Mouse (Mus musculus) heart, adult 11 months (tissue): ENCODE data around the gene Smarcal1.
A peak's percentile ranks its signal among the peaks of the same experiment; 100 is the strongest.

Source experiments
- DNase-seq: peaks from one replicate; pipeline ENCODE4 v3.0.0; 2022

Smarcal1 gene

DNA sequence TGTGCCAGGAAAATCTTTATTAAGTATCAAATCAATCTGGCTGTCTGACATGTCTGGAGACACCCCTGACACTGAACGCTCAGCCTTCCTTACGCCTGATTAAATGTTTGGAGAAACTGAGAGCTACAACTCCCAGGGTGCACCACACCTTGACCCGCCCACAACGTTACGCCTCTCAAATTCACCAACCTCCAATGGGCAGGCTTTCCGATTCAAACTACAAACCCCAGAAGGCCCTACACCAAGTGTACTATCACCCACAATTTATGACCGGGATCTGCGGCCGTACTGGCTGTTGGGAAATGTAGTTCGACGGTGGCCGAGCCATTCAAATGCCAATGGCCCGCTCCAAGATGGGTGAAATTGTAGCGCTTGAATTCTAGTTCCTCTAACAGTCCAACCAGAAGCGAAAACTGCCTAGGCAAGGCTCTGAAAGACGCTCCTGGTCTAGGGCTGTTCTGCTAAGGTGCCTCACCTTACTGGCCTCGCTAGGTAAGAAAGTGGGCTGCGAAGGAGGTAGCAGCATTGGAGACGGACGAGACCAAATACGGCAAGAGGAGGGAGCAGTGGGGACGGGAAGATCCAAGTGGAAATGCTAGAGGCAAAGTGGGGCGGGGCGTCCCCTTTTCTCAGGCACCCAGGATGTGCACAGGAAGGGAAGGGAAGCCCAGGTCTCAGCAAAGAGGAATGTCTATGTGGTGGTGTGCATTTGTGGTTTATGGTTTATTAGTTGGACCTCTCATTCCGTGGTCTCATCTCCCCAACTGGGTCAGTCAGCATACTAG is at the start of gene Smarcal1:
TSS of gene Smarcal1 (plus strand) at position 305 of the 785 bp plus-strand sequence.
- peak; percentile 100 for DNase-seq

DNA sequence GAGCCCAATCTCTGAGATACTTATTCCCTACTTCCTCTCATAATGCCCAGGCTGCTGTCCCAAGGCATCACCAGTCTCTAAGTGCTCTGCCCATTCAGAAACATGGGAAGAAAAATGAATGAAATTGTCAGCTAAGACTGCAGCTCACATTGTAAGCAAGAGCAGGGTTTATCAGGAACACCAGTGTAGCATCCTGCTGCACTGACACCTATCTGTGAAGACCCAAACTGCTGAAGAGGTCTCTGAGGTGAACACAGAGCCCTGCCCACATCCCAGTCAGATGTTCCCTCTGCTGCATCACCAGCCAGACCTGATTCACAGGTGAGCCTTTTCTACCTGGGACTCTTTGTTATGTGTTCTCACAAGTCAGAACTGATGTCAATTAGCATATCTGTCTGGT is 49.6 kb upstream of the Smarcal1 start:
- DNase-seq = no peak

GRCm38 (mm10) chr1:72535725-72536571 is 47.1 kb upstream of the Smarcal1 start:
- DNase-seq = peak; percentile 70

DNA sequence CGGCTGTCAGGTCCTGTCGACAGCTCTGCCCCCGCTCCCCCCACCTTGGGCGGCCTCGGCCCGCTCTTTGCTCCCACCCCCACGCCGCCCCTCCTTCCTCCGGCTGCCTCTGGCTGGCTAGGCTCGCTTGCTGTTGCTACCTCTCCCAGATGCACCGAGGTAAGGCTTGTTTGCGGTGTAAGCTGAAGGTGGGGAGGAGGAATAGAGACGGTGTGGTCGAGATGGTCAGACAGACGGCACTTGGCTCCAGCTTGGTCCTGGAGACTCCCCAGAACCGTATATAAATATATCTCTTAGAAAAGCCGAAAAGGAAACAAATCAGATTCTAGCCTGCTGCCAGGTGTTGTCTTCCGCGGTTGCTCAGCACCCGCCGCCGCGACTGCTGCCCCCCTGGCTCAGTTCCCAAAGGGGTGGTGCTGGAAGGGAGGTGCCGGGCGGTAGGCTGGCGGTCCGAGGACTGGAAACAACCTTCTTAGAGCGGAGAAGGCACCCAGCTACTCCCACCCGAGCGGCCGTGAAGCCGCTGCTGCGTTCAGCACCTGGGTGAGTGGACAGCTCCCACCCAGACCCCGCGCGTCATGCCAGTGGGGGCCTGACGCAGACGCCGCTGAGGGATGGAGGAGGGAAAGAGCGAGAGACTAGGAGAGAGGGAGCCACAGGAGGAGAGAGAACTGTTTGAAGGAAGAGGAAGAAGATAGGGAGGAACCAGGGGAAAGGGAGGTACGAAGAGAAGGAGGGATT is 46.3 kb upstream of the Smarcal1 start, which contains the start of gene March4:
TSS of gene March4 (minus strand) at position 320 of the 741 bp plus-strand sequence.
- DNase-seq = peak; percentile 88

GRCm38 (mm10) chr1:72538266-72538665 is 44.8 kb upstream of the Smarcal1 start:
- no peak for DNase-seq

DNA sequence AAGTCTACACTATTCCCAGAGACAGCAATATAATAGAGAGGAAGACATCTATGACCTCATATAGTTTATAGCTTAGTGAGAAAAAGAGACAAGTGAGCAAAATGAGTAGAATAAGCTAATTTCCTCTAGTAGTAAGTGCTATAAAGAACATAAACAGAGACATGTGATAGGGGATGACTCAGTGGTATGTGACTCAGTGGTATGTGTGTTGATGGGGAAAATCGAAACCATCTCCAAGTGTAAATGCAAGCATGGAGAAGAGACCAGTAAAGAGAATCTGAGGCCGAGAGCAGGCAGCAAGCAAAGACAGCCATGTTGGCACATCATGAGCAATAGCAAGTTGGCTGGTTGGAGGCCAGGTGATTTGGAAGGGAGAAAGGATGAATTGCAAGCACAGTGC is 32.7 kb upstream of the Smarcal1 start:
- no peak for DNase-seq

GRCm38 (mm10) chr1:72556471-72556870 is 26.6 kb upstream of the Smarcal1 start:
- no peak for DNase-seq

DNA sequence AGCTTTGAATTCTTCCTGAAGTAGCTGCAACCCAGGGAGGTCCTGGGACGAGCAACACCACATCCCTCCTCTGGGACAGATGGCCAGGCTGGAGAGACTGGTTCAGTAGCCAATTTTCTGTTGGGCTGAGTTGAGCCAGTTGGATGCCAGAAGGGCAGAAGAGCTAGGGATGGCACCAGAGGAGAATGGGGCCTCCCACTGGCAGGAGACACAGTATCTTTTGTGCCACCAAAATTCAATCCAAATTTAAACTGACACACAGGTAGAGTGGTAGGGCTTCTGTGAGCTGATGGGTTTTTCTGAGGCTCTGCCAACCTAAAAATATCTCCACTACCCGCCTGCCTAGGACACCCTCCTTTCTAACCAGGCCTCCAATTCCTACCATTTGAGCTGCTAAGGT is 24.4 kb upstream of the Smarcal1 start:
- peak; percentile 74 for DNase-seq

GRCm38 (mm10) chr1:72564334-72564962 is 18.6 kb upstream of the Smarcal1 start:
- DNase-seq = peak; percentile 68

DNA sequence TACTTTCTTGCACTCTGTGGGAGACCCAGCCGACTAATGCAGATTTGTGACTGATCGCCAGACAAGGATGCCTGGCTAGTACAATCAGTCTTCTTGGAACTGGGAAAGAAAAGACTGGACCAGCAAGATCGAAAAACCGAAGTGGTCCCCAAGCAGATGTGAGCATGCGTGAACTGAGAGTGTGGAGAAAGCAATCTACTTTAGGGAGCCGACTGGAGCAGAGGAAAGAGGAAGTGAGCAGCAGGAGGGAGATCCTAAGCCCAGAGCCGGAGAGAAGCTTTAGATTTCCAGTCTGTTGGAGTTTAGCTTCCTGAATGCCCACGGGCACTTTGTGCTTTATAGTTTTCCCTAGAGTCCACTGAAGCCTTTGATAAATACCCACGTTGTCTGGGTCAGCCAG is 16.0 kb upstream of the Smarcal1 start:
- peak; percentile 69 for DNase-seq

DNA sequence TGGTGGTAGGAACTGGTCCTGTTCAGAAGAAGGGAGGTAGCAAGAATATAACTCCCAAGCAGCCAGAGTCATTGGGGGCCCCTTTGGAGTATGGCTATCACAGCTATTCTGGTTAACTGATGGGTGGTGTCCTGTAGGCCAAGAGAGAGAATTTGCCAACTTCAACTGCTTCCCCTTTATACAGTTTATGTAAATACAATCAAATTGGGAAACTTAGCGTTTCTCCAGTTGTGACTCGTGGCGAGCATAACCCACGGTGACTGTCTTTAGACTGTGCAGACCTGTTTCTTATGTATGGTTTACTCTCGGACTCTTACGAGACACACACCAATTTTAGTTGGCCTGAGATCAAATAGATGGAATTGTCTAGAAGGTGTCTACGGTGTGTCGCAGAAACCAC is 14.3 kb upstream of the Smarcal1 start:
- DNase-seq = peak; percentile 66

DNA sequence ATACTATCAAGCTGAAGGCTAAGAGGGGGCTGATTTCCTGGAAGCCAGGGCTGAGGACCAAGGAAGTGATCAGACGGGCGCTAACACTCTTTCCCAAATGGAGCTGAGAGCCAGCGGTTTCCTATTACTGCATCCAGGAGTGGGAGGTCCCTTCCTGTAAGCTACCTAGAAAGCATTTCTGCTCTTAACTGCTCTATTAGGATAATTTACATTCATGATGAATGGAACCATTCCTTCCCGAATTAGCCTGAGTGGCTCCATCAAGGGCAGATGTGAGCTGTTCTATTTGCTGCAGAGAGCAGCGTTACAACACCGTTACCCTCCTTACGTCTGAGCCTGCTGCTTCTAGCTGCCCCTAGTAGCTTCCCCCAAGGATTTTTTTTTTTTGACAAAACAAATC is 9.0 kb upstream of the Smarcal1 start:
- DNase-seq = peak; percentile 17

GRCm38 (mm10) chr1:72574608-72575007 is 8.4 kb upstream of the Smarcal1 start:
- peak; percentile 57 for DNase-seq

GRCm38 (mm10) chr1:72575121-72575520 is 7.9 kb upstream of the Smarcal1 start:
- peak; percentile 41 for DNase-seq

- DNase-seq = peak; percentile 82
Observed at GRCm38 (mm10) chr1:72577481-72577922, 5.5 kb upstream of the Smarcal1 start.

DNA sequence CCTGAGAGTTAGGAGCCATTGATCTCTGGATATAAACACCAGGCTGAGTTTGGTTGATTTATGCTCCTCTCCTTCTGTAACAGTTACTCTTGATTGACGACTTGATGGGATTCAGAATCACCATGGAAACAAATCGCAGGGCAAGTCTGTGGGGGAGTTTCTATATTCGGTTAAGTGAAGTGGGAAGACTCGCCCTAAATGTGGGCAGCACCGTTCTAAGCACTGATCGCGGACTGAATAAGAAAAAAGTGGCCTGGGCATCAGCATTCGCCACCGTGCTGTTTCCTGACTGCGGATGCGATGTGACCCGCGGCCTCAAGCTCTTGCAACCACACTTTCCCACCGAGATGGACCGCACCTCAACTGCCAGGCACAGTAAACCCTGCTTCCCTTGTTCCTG is 4.7 kb upstream of the Smarcal1 start:
- peak; percentile 56 for DNase-seq

- DNase-seq = no peak
Observed at GRCm38 (mm10) chr1:72578806-72579205, 4.2 kb upstream of the Smarcal1 start.

- peak; percentile 80 for DNase-seq
Observed at GRCm38 (mm10) chr1:72583906-72584305, 855 bp downstream of the Smarcal1 start.

- peak; percentile 70 for DNase-seq
Observed at GRCm38 (mm10) chr1:72585971-72586875, 3.2 kb downstream of the Smarcal1 start.

GRCm38 (mm10) chr1:72587532-72587931 is 4.5 kb downstream of the Smarcal1 start:
- peak; percentile 74 for DNase-seq

GRCm38 (mm10) chr1:72588763-72589162 is 5.7 kb downstream of the Smarcal1 start:
- DNase-seq = peak; percentile 65
